Mouse (Mus musculus): ENCODE measurements at regions not wholly inside any gene's neighbourhood (a gene's known extent, or its start where the extent isn't known, plus 50 kb on each side); places are given as distances from the start of the nearest gene placed in this dataset.

DNA sequence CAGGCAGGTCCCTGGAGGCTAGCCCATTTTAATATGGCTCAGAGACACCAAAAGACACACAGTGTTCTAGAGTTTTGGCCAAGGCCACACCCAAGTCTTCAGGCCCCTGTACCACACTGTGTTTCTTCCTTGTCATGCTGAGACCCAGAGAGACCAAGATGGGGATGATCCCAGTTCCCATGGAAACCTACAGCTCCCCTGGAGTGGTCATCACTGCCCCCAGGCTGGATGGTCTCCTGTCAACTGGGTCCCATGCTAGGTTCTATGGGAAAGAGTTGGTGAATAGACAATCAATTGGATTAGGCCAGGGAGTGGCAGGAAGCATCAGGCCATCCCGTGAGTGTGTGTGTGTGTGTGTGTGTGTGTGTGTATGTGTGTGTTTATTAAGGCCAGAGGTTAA lies 80.5 kb upstream of the Tle3 start:
- TF ChIP-seq EP300 (IDR thresholded peaks at IDR 0.05; ENCODE audit: low read length) (no peak), CTCF (conservative IDR thresholded peaks at IDR 0.05 in 1 of 2, IDR thresholded peaks at IDR 0.05 in 1 of 2; ENCODE audit: low read depth in 2 of 2, low read length in 2 of 2) (no peak), ZNF384 (IDR thresholded peaks at IDR 0.05; ENCODE audit: low read depth, low read length) (no peak), POLR2A (IDR thresholded peaks at IDR 0.05; ENCODE audit: low read depth, low read length) (no peak)
